Mouse (Mus musculus) intestine, embryonic 15.5 days (tissue): ENCODE results near the gene Mettl8. TPM values are rescaled to one million over a fixed set of nuclear protein-coding genes. Genes with fewer than 3 reads are reported as not detected.

Experiments used
- ATAC-seq: fragments of 200-750 bp; cut with Nextera tagmentation; 2 replicates; pipeline ENCODE4 v1.8.0; 2017; ENCODE audit warnings: moderate TSS enrichment, moderate library complexity
- H3K27ac ChIP-seq: fragments of 300-500 bp; sonication (generic); 2 replicates; pipeline ENCODE4 v1.5.1; 2015; ENCODE audit warnings: mild to moderate bottlenecking, inconsistent platforms
- H3K27me3 ChIP-seq: fragments of 300-500 bp; sonication (generic); replicated peaks from 2 replicates; pipeline ENCODE4 v1.6.1; 2015; ENCODE audit warnings: inconsistent platforms
- H3K36me3 ChIP-seq: fragments of 300-500 bp; sonication (generic); 2 replicates; pipeline ENCODE4 v1.6.1; 2015; ENCODE audit warnings: inconsistent platforms
- H3K4me1 ChIP-seq: fragments of 300-500 bp; sonication (generic); replicated peaks from 2 replicates; pipeline ENCODE4 v1.6.1; 2015; ENCODE audit warnings: inconsistent platforms
- H3K4me2 ChIP-seq: fragments of 300-500 bp; sonication (generic); replicated peaks from 2 replicates; pipeline ENCODE4 v1.6.1; 2015; ENCODE audit warnings: mild to moderate bottlenecking, inconsistent platforms
- H3K4me3 ChIP-seq: fragments of 300-500 bp; sonication (generic); replicated peaks from 2 replicates; pipeline ENCODE4 v1.5.1; 2015; ENCODE audit warnings: inconsistent platforms
- H3K9ac ChIP-seq: fragments of 300-500 bp; sonication (generic); 2 replicates; pipeline ENCODE4 v1.6.1; 2015; ENCODE audit warnings: inconsistent platforms
- H3K9me3 ChIP-seq: fragments of 300-500 bp; sonication (generic); 2 replicates; pipeline ENCODE4 v1.6.1; 2016; ENCODE audit warnings: inconsistent platforms
- WGBS: fragments of 180-500 bp; shearing (Covaris S2); methylation state at CpG from one replicate; pipeline ENCODE4 v1.1.7; 2015; 5-methylcytosine and 5-hydroxymethylcytosine counted together
- polyA plus RNA-seq: library from polyadenylated mRNA; unstranded; fragments of >200 nt; fragmentation: Nextera tagmentation; extraction: Ambion mirVana; gene quantifications from 2 replicates; pipeline ENCODE4 v1.2.1, GENCODE M21; 2015

Gene Mettl8
- polyA plus RNA-seq, 1 experiment from 2014 or later: 15.1 TPM

DNA sequence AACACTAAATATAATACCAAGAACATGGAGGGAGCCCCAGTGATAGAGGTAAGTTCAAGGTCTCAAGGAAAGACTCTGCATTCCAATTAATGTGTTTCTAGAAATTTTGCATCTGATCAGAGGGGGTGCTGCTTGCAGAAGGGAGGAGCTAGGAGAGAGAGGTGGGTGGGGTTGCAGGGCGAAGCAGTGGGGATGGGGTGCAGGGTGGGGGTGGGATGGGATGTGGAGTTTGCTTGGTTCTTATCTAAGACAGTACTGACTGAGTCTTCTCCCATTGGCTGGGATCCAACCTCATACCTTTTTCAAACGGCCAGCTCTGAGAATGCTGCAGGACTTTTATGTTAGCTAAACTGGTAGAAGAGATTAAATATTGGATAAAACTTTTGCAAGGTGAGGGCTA, 56.6 kb downstream of the Mettl8 start:
- Histone ChIP-seq H3K9me3 (no peaks in the 10 kb centered on the region), H3K27ac (no peak overlapping the region), H3K27me3 (no peaks in the 10 kb centered on the region), H3K9ac (no peak overlapping the region), H3K4me1 (no peaks in the 10 kb centered on the region), H3K36me3 (no peaks in the 10 kb centered on the region), H3K4me2 (no peak overlapping the region), H3K4me3 (no peak overlapping the region)
- 61% methylated on average over 2 of the region's 2 CpGs for WGBS
- no peak for ATAC-seq

GRCm38 (mm10) chr2:70996438-70996837, 58.9 kb downstream of the Mettl8 start:
- no peak overlapping the region for H3K9ac ChIP-seq
- H3K4me1 ChIP-seq: no peaks in the 10 kb centered on the region
- H3K27ac ChIP-seq: no peak overlapping the region
- 95% methylated on average over 7 of the region's 7 CpGs for WGBS
- H3K27me3 ChIP-seq: no peaks in the 10 kb centered on the region
- H3K9me3 ChIP-seq: no peaks in the 10 kb centered on the region
- no peak overlapping the region for H3K4me3 ChIP-seq
- no peak overlapping the region for H3K4me2 ChIP-seq
- no peaks in the 10 kb centered on the region for H3K36me3 ChIP-seq
- no peak for ATAC-seq

DNA sequence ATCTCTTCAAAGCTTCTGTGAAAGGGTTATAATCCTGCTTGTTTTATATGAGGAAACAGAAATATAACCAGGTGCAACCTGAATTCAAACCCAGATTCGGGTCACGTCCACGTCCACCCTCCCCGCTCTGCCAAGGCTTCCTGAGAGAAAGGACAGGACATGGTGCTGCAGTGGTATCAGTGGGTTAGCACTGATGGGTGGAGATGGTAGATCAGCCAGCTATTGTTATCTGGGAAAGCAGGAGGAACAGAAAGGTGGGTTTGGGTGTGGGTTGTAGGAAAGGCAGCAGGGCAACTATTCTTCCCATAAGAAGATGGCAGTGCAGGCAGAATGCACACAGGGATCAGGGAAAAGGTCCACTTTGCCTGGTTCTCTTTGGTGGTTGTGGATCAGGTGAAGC, 59.5 kb downstream of the Mettl8 start:
- Histone ChIP-seq H3K27me3 (no peaks in the 10 kb centered on the region), H3K9me3 (no peaks in the 10 kb centered on the region), H3K4me2 (no peak overlapping the region), H3K9ac (no peak overlapping the region), H3K4me3 (no peak overlapping the region), H3K4me1 (no peaks in the 10 kb centered on the region), H3K36me3 (no peaks in the 10 kb centered on the region), H3K27ac (no peak overlapping the region)
- ATAC-seq: no peak
- WGBS: 94% methylated on average over 4 of the region's 4 CpGs

DNA sequence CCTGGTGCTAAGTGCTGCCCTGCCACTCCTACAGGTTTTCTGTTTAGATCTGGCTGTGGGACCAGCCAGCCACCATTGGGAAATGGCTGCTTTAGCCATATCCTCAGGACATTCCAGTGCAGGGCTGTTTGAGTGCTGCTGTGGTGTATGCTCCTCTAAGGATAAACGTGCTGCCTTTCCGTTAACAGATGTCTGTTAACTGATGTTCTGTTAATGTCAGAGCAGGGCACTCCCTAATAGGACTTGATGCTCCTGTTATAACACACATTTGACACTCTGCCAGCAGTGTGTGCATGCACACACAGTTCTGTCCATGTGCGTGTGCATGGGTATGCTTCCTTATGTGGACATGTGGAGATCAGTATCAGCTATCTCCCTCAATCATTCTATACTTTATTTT, 61.6 kb downstream of the Mettl8 start:
- Histone ChIP-seq H3K9ac (no peak overlapping the region), H3K27me3 (no peaks in the 10 kb centered on the region), H3K4me2 (no peak overlapping the region), H3K36me3 (no peaks in the 10 kb centered on the region), H3K4me1 (0 out of 2 replicates have a peak, but pooled peaks cover 4% of the 10 kb centered on the region), H3K9me3 (no peaks in the 10 kb centered on the region), H3K4me3 (no peak overlapping the region), H3K27ac (no peak overlapping the region)
- WGBS: 60% methylated on average over 3 of the region's 3 CpGs
- no peak for ATAC-seq

DNA sequence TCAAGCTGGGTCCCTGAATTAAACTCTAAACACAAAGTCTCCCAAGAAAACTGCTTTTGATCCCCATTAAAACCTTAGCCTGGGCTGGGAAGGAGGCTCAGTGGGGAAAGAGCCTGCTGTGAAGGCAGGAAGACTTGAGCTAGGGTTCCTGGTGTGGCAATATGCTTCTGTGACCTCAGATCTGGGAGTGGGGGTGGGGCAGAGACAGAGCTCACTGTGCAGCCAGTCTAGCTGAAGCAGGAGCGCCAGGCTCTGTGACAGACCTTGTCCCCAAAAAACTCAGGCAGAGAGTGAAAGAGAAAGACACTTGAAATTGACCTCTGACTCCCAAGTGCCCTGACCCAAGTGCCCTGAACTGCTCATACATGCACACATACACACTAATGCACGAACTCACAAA, 62.7 kb downstream of the Mettl8 start:
- no peak overlapping the region for H3K9ac ChIP-seq
- no peaks in the 10 kb centered on the region for H3K27me3 ChIP-seq
- 88% methylated on average over 2 of the region's 2 CpGs for WGBS
- 0 out of 2 replicates have a peak, but pooled peaks cover 4% of the 10 kb centered on the region for H3K4me1 ChIP-seq
- ATAC-seq: no peak
- no peak overlapping the region for H3K4me2 ChIP-seq
- H3K36me3 ChIP-seq: no peaks in the 10 kb centered on the region
- no peak overlapping the region for H3K27ac ChIP-seq
- no peaks in the 10 kb centered on the region for H3K9me3 ChIP-seq
- no peak overlapping the region for H3K4me3 ChIP-seq

DNA sequence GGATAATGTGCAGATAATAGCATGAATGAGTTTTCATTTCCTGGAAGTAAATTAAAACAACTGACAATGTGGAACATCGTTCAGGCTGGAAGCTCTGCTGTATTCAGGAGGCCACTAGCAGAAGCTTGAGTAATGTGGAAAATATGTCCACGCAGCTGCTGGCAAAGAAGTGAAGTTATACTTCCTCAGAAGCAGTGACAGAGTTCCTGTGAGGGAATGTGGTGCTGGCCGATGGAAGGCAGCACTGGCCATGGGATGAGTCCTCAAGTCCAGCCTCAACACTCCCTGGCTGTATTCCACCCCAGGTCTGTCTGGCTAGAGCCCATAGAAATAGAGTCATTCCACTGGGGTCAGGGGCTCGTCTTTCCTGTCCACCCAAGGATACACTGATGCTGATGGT, 65.2 kb downstream of the Mettl8 start:
- no peaks in the 10 kb centered on the region for H3K27me3 ChIP-seq
- 0 out of 2 replicates have a peak, but pooled peaks cover 4% of the 10 kb centered on the region for H3K4me1 ChIP-seq
- WGBS: 47% methylated on average over 4 of the region's 4 CpGs
- H3K9ac ChIP-seq: no peak overlapping the region
- ATAC-seq: no peak
- H3K4me2 ChIP-seq: no peak overlapping the region
- H3K9me3 ChIP-seq: no peaks in the 10 kb centered on the region
- H3K36me3 ChIP-seq: no peaks in the 10 kb centered on the region
- H3K4me3 ChIP-seq: no peak overlapping the region
- no peak overlapping the region for H3K27ac ChIP-seq

DNA sequence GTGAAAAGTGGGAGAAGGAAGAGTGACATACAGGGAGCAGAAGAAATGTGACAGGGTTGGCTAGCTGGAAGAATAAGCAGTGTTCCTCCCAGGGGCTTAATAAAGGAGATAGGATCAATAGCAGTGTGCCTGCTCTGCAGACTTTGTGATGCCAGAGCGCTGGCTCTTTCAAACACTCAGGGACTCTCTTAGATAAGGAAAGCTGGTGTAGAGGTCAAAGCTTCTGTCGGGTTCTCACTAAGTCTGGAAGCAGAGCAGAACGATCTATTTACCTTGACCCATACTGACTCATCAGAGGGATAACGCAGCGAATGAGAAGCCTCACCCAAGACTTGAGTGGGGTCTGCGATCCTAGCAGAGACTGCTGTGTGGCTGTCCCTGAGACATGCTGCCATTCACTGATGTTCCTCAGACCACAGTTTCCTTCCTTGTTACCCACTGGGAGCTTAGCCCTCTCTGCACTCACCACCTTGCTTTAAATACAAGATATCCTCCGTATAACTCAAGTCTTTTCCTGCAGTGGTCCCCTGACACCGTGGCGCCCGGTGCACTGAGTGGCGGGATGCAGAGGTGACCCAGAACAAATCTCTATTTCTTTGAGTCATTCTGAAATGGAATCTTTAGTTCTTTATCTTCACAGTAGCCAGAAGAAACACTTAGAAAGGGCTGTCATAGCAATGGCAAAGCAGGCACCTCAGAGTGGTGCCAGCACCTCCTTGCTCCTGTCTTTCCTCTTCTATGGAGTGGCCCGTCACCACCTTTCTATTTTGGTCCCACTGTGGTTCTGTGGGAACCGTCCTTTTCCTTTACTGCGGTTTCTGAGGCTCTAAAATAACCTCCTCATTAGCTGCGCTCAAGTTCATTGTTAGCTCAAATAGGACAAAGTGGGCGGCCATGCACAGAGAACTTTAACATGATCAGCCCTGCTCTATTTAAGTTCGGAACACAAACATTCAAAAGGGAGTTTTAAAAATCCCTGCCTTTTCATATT, 65.9 kb downstream of the Mettl8 start:
- ATAC-seq: no peak
- Histone ChIP-seq H3K27ac (no peak overlapping the region), H3K4me2 (no peak overlapping the region), H3K9ac (no peak overlapping the region), H3K27me3 (no peaks in the 10 kb centered on the region), H3K4me3 (no peak overlapping the region), H3K4me1 (0 out of 2 replicates have a peak, but pooled peaks cover 4% of the 10 kb centered on the region), H3K36me3 (no peaks in the 10 kb centered on the region), H3K9me3 (no peaks in the 10 kb centered on the region)
- WGBS: 65% methylated on average over 17 of the region's 17 CpGs

GRCm38 (mm10) chr2:70978271-70978670, 77.1 kb downstream of the Mettl8 start:
- Histone ChIP-seq H3K27ac (no peak overlapping the region), H3K9me3 (no peaks in the 10 kb centered on the region), H3K27me3 (no peaks in the 10 kb centered on the region), H3K36me3 (no peaks in the 10 kb centered on the region), H3K4me3 (no peak overlapping the region), H3K4me2 (no peak overlapping the region), H3K4me1 (no peaks in the 10 kb centered on the region), H3K9ac (no peak overlapping the region)
- ATAC-seq: no peak
- WGBS: 72% methylated on average over 5 of the region's 5 CpGs

GRCm38 (mm10) chr2:70974769-70975168, 80.6 kb downstream of the Mettl8 start:
- H3K4me2 ChIP-seq: no peak overlapping the region
- WGBS: 94% methylated on average over 6 of the region's 6 CpGs
- no peak overlapping the region for H3K27ac ChIP-seq
- H3K4me1 ChIP-seq: no peaks in the 10 kb centered on the region
- no peak for ATAC-seq
- no peaks in the 10 kb centered on the region for H3K36me3 ChIP-seq
- no peaks in the 10 kb centered on the region for H3K9me3 ChIP-seq
- no peak overlapping the region for H3K9ac ChIP-seq
- H3K27me3 ChIP-seq: no peaks in the 10 kb centered on the region
- no peak overlapping the region for H3K4me3 ChIP-seq

DNA sequence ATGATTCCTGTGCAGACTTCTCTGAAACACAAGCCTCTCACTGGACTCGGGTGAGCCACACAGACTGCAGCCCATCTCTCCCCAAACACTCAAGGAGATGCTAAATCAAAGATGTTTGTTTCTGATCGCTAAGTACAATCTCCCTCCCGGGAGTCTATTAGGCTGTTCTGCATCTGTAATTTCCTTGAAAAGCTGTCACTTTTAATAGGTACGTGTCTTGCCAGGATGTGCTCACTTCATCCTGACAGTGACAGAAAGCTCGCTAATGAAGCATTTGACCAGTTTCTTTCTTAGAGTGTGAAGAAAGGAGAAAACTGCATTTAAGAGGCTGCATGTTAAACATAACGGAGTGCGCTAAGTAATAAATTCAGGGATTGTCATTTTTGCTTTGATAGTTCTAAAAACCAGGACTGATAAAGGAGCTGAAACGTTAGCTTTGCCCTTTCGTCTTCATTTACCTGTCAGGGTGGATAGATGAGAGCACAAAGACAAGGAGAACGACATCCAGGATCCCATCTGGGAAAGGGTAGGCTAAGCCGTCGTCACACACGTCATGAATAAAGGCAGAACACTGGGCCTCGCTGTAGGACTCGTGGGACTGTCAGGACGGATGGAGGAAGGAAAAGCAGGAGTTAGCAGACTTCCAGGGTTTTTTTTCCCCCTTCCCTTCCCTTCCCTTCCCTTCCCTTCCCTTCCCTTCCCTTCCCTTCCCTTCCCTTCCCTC, 82.4 kb downstream of the Mettl8 start:
- no peaks in the 10 kb centered on the region for H3K4me1 ChIP-seq
- H3K27me3 ChIP-seq: no peaks in the 10 kb centered on the region
- H3K9ac ChIP-seq: no peak overlapping the region
- no peak for ATAC-seq
- H3K9me3 ChIP-seq: no peaks in the 10 kb centered on the region
- no peak overlapping the region for H3K4me2 ChIP-seq
- H3K36me3 ChIP-seq: no peaks in the 10 kb centered on the region
- WGBS: 74% methylated on average over 16 of the region's 16 CpGs
- no peak overlapping the region for H3K27ac ChIP-seq
- no peak overlapping the region for H3K4me3 ChIP-seq

- ATAC-seq: no peak
- H3K36me3 ChIP-seq: no peaks in the 10 kb centered on the region
- H3K4me2 ChIP-seq: no peak overlapping the region
- H3K9me3 ChIP-seq: no peaks in the 10 kb centered on the region
- H3K27ac ChIP-seq: no peak overlapping the region
- no peaks in the 10 kb centered on the region for H3K4me1 ChIP-seq
- H3K9ac ChIP-seq: no peak overlapping the region
- no peaks in the 10 kb centered on the region for H3K27me3 ChIP-seq
- no peak overlapping the region for H3K4me3 ChIP-seq
- WGBS: 45% methylated on average over 7 of the region's 7 CpGs
These were observed 85.1 kb downstream of the Mettl8 start for GRCm38 (mm10) chr2:70970158-70970741.

DNA sequence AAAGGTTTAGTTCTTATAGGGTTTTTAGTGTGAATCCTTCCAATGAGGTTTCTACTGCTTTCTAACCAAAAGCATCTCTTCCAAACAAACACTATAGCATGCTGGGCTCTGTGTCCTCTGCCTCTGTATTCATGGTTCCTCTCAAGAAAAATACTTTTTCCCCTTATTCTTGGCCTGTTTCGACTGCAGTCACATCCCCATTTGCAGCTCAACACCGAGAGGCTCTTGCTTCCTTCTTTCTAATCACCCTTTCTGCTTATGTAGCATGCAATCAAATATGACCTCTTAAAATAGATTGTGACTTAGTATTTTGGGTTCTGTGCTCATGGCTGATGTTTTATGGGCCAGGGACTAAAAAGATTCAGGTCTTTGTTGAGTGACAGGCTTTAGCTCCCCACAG, 87.1 kb downstream of the Mettl8 start:
- WGBS: 86% methylated on average over 2 of the region's 2 CpGs
- Histone ChIP-seq H3K27ac (no peak overlapping the region), H3K36me3 (no peaks in the 10 kb centered on the region), H3K9ac (no peak overlapping the region), H3K9me3 (no peaks in the 10 kb centered on the region), H3K4me2 (no peak overlapping the region), H3K4me1 (no peaks in the 10 kb centered on the region), H3K27me3 (no peaks in the 10 kb centered on the region), H3K4me3 (no peak overlapping the region)
- no peak for ATAC-seq
